Mouse (Mus musculus) CH12.LX (cell line): ENCODE data around the gene Supt3. TPM values are rescaled to one million over a fixed set of nuclear protein-coding genes. Genes with fewer than 3 reads are reported as not detected.

Source experiments
- DNase-seq: peaks from one replicate; pipeline ENCODE4 v3.0.0-alpha.2; 2013; ENCODE audit errors: extremely low read depth
- H3K27ac ChIP-seq: 2 replicates; pipeline ENCODE4 v1.5.1; 2012; ENCODE audit warnings: low read depth, mild to moderate bottlenecking, control low read depth, moderate library complexity; ENCODE audit not compliant: insufficient read depth
- H3K27me3 ChIP-seq: replicated peaks from 2 replicates; pipeline ENCODE3; 2012; ENCODE audit warnings: inconsistent platforms
- H3K36me3 ChIP-seq, 2 experiments: replicated peaks in 1 of 2; 2 replicates each; pipeline versions ENCODE3 to v1.6.1; 2012; ENCODE audit warnings: inconsistent platforms in 1 of 2, low read length in 1 of 2, mild to moderate bottlenecking in 1 of 2, mixed read lengths in 1 of 2, moderate library complexity in 1 of 2; ENCODE audit not compliant: control insufficient read depth in 1 of 2, insufficient read depth in 1 of 2
- H3K4me1 ChIP-seq, 2 experiments: 2 replicates each; pipeline ENCODE4 v1.6.1; 2012; ENCODE audit warnings: inconsistent platforms in 1 of 2, moderate library complexity in 1 of 2; ENCODE audit not compliant: insufficient read depth in 2 of 2, control insufficient read depth in 1 of 2
- H3K4me2 ChIP-seq: 2 replicates; pipeline ENCODE4 v1.6.1; 2012; ENCODE audit warnings: low read depth, mild to moderate bottlenecking, control low read depth; ENCODE audit not compliant: poor library complexity, insufficient read depth, severe bottlenecking
- H3K4me3 ChIP-seq, 3 experiments: fragments of 150-350 bp in 1 of 3; sonication (generic) in 1 of 3; replicated peaks in 1 of 3; 2 replicates each; pipeline versions ENCODE3 to v1.5.1; 2011 to 2012; ENCODE audit warnings: low read depth in 2 of 3, low read length in 2 of 3, mild to moderate bottlenecking in 2 of 3, moderate library complexity in 2 of 3, control low read depth in 1 of 3, improper control_type of control experiment in 1 of 3, inconsistent platforms in 1 of 3, mixed read lengths in 1 of 3; ENCODE audit not compliant: poor library complexity in 1 of 3
- H3K79me2 ChIP-seq: replicated peaks from 2 replicates; pipeline ENCODE4 v1.6.1; 2012; ENCODE audit warnings: mild to moderate bottlenecking, moderate library complexity; ENCODE audit not compliant: control insufficient read depth, poor library complexity, insufficient read depth, severe bottlenecking; ENCODE audit errors: extremely low read depth
- H3K9ac ChIP-seq: 2 replicates; pipeline ENCODE4 v1.6.1; 2012; ENCODE audit warnings: low read depth, mild to moderate bottlenecking, control low read depth, moderate library complexity; ENCODE audit not compliant: insufficient read depth
- H3K9me3 ChIP-seq: replicated peaks from 2 replicates; pipeline ENCODE3; 2012; ENCODE audit warnings: low read length, inconsistent platforms, mixed read lengths
- CHD1 ChIP-seq: IDR thresholded peaks from 2 replicates; pipeline ENCODE4 v1.6.1; 2012; ENCODE audit warnings: low read depth, low read length, improper control_type of control experiment, inconsistent platforms
- CTCF ChIP-seq, 2 experiments: IDR thresholded peaks in 1 of 2; conservative IDR thresholded peaks in 1 of 2; 2 replicates each; pipeline ENCODE4 v1.5.1; 2011 to 2012; ENCODE audit warnings: low read depth in 2 of 2, low read length in 2 of 2, improper control_type of control experiment in 1 of 2, inconsistent platforms in 1 of 2, mild to moderate bottlenecking in 1 of 2, moderate library complexity in 1 of 2
- ELF1 ChIP-seq: IDR thresholded peaks from 2 replicates; pipeline ENCODE4 v1.6.1; 2014; ENCODE audit warnings: low read depth, mild to moderate bottlenecking, inconsistent platforms, low read length, improper control_type of control experiment
- HCFC1 ChIP-seq: IDR thresholded peaks from 2 replicates; pipeline ENCODE4 v1.6.1; 2012; ENCODE audit warnings: low read depth, mild to moderate bottlenecking, inconsistent platforms, low read length, improper control_type of control experiment
- JUN ChIP-seq: IDR thresholded peaks from 2 replicates; pipeline ENCODE4 v1.6.1; 2011; ENCODE audit warnings: low read depth, mild to moderate bottlenecking, low read length, improper control_type of control experiment, moderate library complexity; ENCODE audit not compliant: insufficient read depth
- JUND ChIP-seq: conservative IDR thresholded peaks from 2 replicates; pipeline ENCODE4 v1.6.1; 2011; ENCODE audit warnings: low read depth, low read length, improper control_type of control experiment
- KAT2A ChIP-seq: IDR thresholded peaks from 2 replicates; pipeline ENCODE4 v1.6.1; 2012; ENCODE audit warnings: low read length, improper control_type of control experiment, inconsistent platforms; ENCODE audit not compliant: insufficient replicate concordance
- MAFK ChIP-seq: IDR thresholded peaks from 2 replicates; pipeline ENCODE4 v1.6.1; 2011; ENCODE audit warnings: low read length, improper control_type of control experiment; ENCODE audit not compliant: insufficient replicate concordance
- MAZ ChIP-seq: IDR thresholded peaks from 2 replicates; pipeline ENCODE4 v1.6.1; 2012; ENCODE audit warnings: low read depth, mild to moderate bottlenecking, inconsistent platforms, low read length, improper control_type of control experiment, moderate library complexity
- MEF2A ChIP-seq: IDR thresholded peaks from 2 replicates; pipeline ENCODE4 v1.6.1; 2014; ENCODE audit warnings: low read depth, mild to moderate bottlenecking, inconsistent platforms, low read length, improper control_type of control experiment, borderline replicate concordance
- NRF1 ChIP-seq: IDR thresholded peaks from 2 replicates; pipeline ENCODE4 v1.6.1; 2014; ENCODE audit warnings: low read depth, mild to moderate bottlenecking, inconsistent platforms, low read length, improper control_type of control experiment, moderate library complexity
- PAX5 ChIP-seq: IDR thresholded peaks from 2 replicates; pipeline ENCODE4 v1.6.1; 2012; ENCODE audit warnings: low read length, inconsistent platforms, mixed read lengths
- POLR2A ChIP-seq: IDR thresholded peaks from 2 replicates; pipeline ENCODE4 v1.6.1; 2011; ENCODE audit warnings: low read depth, mild to moderate bottlenecking, improper control_type of control experiment, low read length
- POLR2AphosphoS2 ChIP-seq: IDR thresholded peaks from 2 replicates; pipeline ENCODE4 v1.6.1; 2011; ENCODE audit warnings: low read depth, low read length, improper control_type of control experiment
- RAD21 ChIP-seq: IDR thresholded peaks from 2 replicates; pipeline ENCODE4 v1.6.1; 2011; ENCODE audit warnings: low read depth, mild to moderate bottlenecking, low read length, improper control_type of control experiment, moderate library complexity
- SIN3A ChIP-seq: IDR thresholded peaks from 2 replicates; pipeline ENCODE4 v1.6.1; 2012; ENCODE audit warnings: low read length, improper control_type of control experiment, inconsistent platforms
- USF1 ChIP-seq: IDR thresholded peaks from 2 replicates; pipeline ENCODE4 v1.6.1; 2014; ENCODE audit warnings: low read depth, mild to moderate bottlenecking, inconsistent platforms, low read length, improper control_type of control experiment
- USF2 ChIP-seq: conservative IDR thresholded peaks from 2 replicates; pipeline ENCODE4 v1.6.1; 2011; ENCODE audit warnings: low read depth, low read length, improper control_type of control experiment
- ZKSCAN1 ChIP-seq: IDR thresholded peaks from 2 replicates; pipeline ENCODE4 v1.6.1; 2012; ENCODE audit warnings: low read depth, inconsistent platforms, low read length, improper control_type of control experiment, borderline replicate concordance
- ZMIZ1 ChIP-seq: IDR thresholded peaks from 2 replicates; pipeline ENCODE4 v1.6.1; 2012; ENCODE audit warnings: low read depth, mild to moderate bottlenecking, inconsistent platforms, low read length, improper control_type of control experiment
- ZNF384 ChIP-seq: IDR thresholded peaks from 2 replicates; pipeline ENCODE4 v1.6.1; 2012; ENCODE audit warnings: low read depth, low read length, improper control_type of control experiment, inconsistent platforms
- dilution Hi-C: fragments of 300-500 bp; cut with MboI; formaldehyde crosslinking; loops from 2 replicates; pipeline ENCODE4 v1.14.3; 2020; ENCODE audit warnings: low sequenced_read_pairs; ENCODE audit not compliant: extremely low pct_unique_long_range_greater_than_20kb, extremely low pct_ligation_motif_present
- in situ Hi-C: fragments of 300-500 bp; cut with MboI; formaldehyde crosslinking; loops from 3 replicates; pipeline ENCODE4 v1.14.3; 2019; ENCODE audit warnings: low sequenced_read_pairs, low pct_ligation_motif_present, low pct_unique_long_range_greater_than_20kb, mixed read lengths
- polyA plus RNA-seq: library from polyadenylated mRNA; unstranded; fragments of >175 nt; gene quantifications from 2 replicates; pipeline ENCODE4 v1.2.1, GENCODE M21; 2012; ENCODE audit warnings: low read depth; ENCODE audit not compliant: insufficient read length
- total RNA-seq, 2 experiments: library from RNA; depleted of rRNA; stranded (reverse); fragments of 300-350 nt in 1 of 2; fragments of >200 nt in 1 of 2; gene quantifications; 2 replicates each; pipeline ENCODE4 v1.2.3; 2012 to 2014

Gene Supt3
- total and polyA plus RNA-seq, 3 experiments: 8.3 to 22.7 (median 13.1) TPM

- in situ Hi-C loops (no loop called here), dilution Hi-C loops (no loop called here)
- Histone ChIP-seq H3K4me2 (no peak overlapping the region), H3K27me3 (no peaks in the 10 kb centered on the region), H3K9me3 (no peaks in the 10 kb centered on the region), H3K4me1 (peaks cover 5 to 7% of the 10 kb centered on the region in 2 experiments; a peak in 3 of 4 replicates), H3K9ac (no peak overlapping the region), H3K79me2 (no peaks in the 10 kb centered on the region), H3K4me3 (no peak overlapping the region), H3K36me3 (no peaks in the 10 kb centered on the region), H3K27ac (no peak overlapping the region)
- TF ChIP-seq HCFC1: no peak
- no peak for TF ChIP-seq NRF1
- TF ChIP-seq SIN3A: no peak
- TF ChIP-seq JUND: no peak
- no peak for TF ChIP-seq KAT2A
- TF ChIP-seq MAZ: no peak
- TF ChIP-seq CHD1: no peak
- TF ChIP-seq POLR2A: no peak
- TF ChIP-seq ZMIZ1: no peak
- TF ChIP-seq USF1: no peak
- TF ChIP-seq CTCF (conservative IDR thresholded peaks at IDR 0.05 in 1 of 2, IDR thresholded peaks at IDR 0.05 in 1 of 2; ENCODE audit: low read depth in 2 of 2, low read length in 2 of 2): no peak
- no peak for TF ChIP-seq USF2
- TF ChIP-seq RAD21: no peak
- TF ChIP-seq PAX5: no peak
- TF ChIP-seq JUN: no peak
- no peak for TF ChIP-seq MEF2A
- TF ChIP-seq MAFK: no peak
- no peak for TF ChIP-seq ZNF384
- TF ChIP-seq ZKSCAN1: no peak
- TF ChIP-seq POLR2AphosphoS2: no peak
- no peak for DNase-seq
Observed at GRCm38 (mm10) chr17:44827964-44828363, 51.0 kb downstream of the Supt3 start.

GRCm38 (mm10) chr17:44829587-44829986 is 52.6 kb downstream of the Supt3 start:
- no peak overlapping the region for H3K9ac ChIP-seq

More at GRCm38 (mm10) chr17:44829587-44829986, 52.6 kb downstream of the Supt3 start:
- no peak overlapping the region for H3K4me2 ChIP-seq
- no peaks in the 10 kb centered on the region for H3K27me3 ChIP-seq
- no peaks in the 10 kb centered on the region for H3K79me2 ChIP-seq
- H3K27ac ChIP-seq: no peak overlapping the region
- in situ Hi-C loops (no loop called here), dilution Hi-C loops (no loop called here)
- H3K4me3 ChIP-seq: no peak overlapping the region
- peaks cover 0 to 2% of the 10 kb centered on the region in 2 experiments for H3K36me3 ChIP-seq
- DNase-seq: no peak
- peaks cover 5 to 7% of the 10 kb centered on the region in 2 experiments; a peak in 3 of 4 replicates for H3K4me1 ChIP-seq
- no peaks in the 10 kb centered on the region for H3K9me3 ChIP-seq
- TF ChIP-seq KAT2A: no peak
- no peak for TF ChIP-seq ZMIZ1
- no peak for TF ChIP-seq ZKSCAN1
- TF ChIP-seq ELF1: no peak
